Mouse (Mus musculus) skeletal muscle tissue, adult 2 months (tissue): Measurements from ENCODE around the gene Trpv5.
A peak's percentile ranks its signal among the peaks of the same experiment; 100 is the strongest.

ENCODE experiments used
- DNase-seq: peaks from one replicate; pipeline ENCODE4 v3.0.0-alpha.2; 2012; ENCODE audit warnings: low read depth, low spot score

Trpv5 gene

DNA sequence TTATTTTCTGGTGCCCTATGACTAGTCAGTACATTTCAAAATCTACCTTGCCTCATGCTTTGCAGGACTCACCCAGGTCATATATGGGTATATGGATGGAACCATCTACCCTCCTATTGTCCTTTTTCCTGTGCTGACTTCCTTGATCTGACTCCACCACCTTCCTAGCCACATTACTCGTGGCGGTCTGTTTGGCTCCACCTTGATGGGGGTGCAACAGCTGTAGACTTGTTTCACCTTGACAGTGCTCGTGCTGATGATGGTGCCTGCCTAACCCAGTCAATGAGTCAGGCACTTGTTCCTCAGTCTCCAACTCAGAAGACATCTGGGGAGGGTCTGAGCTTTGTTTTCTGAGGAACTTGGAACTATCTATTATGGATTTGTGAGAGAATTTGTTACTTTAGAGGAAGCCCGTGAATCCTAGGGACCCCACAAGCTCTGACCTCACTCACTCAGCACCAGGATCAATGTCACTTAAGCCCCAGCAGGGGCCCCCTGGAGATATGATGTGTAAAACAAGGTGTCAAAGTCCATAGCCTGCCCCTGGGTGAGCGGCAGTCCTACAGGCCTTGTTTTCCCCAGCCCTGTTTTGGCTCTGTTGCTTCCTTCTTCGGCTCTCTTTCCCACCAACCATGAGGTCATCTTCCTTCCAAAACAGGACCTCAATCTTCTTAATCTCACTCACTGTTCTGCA is 39.2 kb downstream of the Trpv5 start:
- DNase-seq = no peak

DNA sequence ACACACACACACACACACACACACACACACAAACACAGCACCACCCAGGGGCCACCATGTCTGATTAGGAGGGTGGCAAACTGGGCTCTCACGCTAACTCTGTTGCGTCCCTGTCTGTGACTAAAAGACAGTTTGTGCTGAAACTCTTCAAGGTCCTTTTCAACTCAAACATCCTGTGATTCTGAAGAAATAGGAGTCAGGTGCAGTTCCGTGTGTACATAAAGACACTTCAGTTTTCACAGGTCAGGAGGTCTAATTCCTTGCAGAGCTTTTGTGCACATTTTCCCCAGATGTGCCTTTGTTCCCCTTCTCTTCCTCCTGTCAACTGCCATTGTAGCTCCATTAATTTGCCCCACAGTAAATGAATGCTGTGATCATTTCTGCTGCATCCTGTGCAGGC is 40.1 kb downstream of the Trpv5 start:
- DNase-seq = no peak

DNA sequence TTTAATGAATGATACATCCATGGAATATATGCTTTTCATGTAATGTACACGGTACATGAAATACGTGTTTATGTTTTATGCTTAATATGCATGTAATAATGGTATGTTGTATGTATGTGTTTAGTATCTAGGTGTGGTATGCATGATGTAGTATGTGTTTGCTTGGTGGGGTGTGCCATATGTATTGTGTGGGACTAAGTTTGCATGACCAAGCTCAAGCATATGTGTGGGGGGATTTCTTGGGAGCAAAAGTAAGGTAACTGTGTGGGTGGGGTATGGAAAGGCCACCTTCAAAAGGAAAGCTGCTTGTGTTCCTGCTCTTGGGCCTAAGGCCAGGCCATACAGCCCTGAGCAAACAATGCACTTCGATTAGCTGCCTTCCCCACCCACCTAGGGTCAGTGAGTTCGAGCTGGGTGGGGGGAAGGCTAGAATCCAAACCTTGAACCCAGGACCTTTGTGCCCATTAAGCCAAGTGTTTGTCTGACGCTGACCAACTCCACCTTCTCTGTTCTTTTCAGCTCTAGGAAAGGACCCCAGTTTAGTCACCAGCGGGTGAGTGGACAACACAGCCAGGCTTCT is 42.6 kb downstream of the Trpv5 start:
- DNase-seq = no peak

DNA sequence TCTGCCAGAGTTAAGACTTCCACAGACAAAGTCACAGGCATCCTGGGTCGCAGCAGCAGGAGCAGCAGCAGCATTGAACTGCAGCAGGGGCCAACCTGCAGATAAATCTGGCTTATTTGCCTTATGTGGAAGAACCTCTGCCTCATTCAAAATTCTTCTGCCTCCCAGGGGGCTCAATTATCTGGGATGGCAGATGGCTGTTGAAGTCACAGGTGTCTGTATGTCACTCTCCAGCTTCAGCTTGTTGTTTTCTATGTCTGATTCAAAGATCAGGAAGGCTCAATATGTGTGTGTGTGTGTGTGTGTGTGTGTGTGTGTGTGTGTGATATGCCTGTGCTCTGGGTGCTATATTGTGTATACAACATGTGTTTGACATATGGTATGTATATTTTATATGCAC is 43.2 kb downstream of the Trpv5 start:
- DNase-seq = no peak

DNA sequence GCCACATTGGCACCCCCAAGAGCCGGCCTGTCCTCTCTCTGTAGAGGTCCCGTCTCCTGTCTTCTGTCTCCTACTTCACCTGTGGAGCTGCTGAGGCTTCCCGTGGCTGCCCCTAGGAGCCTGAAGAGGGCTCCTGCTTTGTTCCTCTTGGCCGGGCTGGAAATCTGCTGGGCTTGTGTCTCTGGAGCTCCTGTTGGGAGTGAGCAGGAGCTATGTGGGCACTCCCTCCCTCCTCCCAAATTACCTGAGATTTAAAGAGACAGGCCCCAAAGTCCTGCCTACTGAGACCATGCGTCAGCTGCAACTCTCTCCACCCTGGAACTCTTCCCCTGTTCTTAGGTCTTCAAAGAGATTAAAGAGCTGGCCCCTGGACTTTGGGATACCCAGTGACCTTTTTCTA is 44.4 kb downstream of the Trpv5 start, which contains the start of gene Trpv6:
TSS of gene Trpv6 (minus strand) at position 228 of the 400 bp plus-strand sequence.
- DNase-seq = no peak

DNA sequence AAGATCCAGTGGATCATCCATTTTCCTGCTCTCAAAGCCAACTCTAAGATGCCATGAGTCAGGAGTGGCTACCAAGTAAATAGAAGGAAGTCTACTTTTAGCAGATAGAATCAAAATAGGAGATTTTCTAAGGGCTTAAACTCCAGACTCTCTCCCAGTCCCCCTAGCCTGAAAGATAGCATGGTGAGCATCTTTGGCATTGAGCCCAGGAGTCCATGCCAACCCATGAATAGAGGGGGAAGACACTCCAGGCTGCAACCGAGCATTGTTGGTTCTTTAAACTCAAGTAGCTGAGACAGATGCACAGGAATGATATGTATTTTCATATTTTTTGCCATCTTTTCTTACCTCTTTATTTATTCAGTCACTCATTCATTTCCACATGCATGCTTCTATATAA is 45.4 kb downstream of the Trpv5 start:
- no peak for DNase-seq

DNA sequence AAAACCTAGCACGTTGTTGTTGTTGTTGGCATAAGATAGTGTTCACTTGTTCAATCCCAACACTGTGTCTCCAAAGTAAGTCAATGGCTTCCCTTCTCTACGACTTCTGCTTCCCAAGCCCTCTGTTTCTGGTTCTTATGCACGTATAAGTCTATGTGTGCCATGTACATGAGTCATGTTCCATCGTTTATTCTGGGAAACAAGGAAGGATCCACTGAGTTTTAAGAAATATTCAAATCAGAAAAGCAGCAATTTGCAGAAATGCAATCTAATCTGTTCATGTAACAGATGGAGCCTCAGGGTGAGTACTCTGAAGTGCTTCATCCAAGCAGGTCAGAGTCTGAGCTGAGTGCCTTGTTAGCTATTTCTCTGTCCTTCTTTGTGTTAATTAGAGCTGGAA is 49.0 kb downstream of the Trpv5 start:
- no peak for DNase-seq

DNA sequence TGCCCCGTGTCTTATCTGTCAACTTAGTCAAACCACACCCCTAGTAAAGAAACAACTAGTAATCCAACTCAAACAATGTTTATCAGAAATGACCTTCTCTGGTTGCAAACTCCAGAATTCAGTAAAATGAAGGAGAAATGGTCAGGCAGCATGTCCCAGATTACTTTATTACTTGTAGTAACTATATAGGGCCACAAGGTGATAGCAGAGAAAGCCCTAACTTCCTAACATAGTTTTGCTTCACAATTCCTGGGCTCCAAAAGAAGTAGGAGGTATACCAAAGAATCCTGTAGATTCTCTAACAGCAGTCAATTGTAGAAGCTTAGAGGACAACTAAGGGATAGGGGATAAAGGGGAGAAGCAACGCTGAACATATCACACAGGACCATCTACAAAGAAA is 49.8 kb downstream of the Trpv5 start:
- DNase-seq = no peak

DNA sequence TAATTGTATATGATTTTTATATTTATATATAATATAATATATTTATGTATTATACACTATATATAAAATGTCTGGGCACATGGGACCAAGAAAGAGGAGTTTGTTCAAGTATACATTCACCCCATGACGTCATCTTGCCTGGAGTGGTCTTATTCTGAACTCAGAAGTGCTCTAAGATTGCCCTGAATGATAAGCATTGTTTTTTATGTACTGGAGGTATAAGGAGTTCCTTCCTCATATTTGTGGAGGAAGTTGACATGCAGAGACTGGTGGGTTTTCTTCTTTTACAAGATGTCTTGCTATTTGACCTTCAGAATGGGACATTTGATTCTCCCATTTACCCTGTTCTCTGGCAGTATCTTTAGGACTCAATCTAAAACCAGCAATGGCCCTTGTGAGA is 52.4 kb downstream of the Trpv5 start:
- no peak for DNase-seq

DNA sequence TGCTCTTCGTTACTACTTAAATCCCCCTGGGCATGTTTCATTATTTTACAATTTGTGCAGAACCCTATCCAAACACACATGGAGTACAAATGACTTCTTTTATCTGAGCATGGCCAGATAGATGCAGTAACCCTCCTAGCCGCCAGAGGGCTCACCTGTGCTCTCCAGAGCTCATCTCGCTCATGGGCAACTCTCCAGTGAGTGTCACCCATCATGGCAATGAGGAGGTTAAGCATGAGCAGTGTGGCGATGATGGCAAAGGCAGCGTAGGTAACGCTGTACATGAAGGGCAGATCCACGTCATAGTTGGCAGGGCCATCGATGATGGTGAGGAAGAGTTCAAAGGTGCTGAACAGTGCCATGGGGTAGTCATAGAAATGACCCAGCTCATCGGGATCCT is 57.9 kb downstream of the Trpv5 start:
- no peak for DNase-seq

DNA sequence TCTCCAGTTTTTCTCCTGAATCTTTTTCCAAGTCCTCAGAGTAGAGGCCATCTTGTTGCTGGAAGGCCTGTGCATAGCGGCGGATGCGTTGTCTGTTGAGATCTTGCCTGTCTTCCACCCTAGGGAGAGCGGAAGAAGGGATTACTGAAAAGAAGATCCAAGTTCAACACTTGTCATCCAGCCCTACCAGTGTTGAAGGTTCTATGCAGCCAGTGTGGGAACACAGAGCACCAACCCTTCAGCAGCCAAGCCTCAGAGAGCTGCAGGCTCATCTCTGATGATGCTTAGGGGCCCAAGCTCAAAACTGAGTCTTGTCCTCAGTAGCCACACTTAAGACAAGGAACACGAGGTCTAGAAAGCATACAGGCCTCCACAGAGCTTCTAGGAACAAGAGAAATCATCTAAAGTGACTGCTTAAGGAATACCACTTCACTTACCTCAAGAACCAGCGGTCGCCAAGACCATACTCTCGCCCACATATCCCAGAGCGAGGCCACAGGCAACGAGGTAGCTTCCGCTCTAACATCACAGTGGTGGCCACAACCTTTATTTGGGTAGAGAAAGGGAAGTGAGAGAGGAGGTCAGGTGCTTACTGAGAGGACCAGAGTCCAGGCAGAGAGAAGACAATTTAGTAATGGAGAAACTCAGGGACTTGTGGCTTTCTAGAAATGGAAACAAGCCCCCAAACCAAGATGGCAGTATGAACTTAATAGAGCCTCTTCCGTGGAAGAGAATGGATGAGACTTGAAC is 59.2 kb downstream of the Trpv5 start:
- no peak for DNase-seq

DNA sequence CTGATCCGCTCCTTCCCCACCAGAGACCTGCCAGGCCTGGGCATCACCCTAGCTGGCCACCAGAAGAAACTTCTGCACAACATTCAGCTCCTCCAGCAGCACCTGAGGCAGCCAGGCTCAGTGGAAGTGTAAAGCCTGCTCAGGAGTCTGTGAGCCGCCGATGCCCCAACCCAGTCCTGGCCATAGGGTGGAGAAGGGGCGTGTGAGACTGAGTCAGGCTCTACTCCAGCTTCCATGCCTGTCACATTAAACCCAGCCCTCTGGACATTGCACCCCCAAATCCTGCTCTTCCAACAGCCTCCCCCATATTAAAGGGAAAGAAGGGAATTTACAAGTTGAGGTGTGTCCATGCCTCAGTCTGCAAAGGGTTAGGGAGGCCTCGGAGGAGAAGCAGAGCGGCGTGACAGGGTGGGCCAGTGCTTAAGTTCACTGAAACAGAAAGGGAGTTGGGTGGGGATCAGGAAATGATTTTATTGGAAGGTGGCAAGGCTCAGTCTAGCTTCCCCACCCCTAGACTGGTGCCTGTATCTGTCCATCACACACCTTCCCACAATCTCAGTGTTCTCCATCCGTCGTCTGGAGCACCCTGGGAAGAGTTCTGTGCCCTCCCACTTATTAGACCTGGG is 60.3 kb downstream of the Trpv5 start:
- DNase-seq = no peak

DNA sequence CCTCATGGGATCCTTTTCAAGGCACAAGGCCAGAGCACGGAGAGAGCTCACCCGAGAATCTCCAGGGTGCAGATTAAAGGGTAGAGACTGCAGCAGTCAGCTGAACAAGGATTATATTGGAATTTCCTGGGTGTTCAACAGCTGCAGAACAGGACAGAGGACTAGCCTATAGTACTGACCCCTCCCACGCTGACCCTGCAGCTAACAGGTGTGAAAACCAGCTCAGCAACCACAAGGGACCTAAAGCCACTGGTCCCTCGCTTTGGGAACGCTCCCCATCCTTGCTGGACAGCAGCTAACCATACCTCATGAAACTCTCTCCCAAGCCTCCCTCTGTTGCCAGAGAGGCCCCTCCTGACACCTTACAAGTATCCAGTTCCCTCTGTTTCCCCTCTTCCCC is 72.9 kb downstream of the Trpv5 start:
- no peak for DNase-seq

DNA sequence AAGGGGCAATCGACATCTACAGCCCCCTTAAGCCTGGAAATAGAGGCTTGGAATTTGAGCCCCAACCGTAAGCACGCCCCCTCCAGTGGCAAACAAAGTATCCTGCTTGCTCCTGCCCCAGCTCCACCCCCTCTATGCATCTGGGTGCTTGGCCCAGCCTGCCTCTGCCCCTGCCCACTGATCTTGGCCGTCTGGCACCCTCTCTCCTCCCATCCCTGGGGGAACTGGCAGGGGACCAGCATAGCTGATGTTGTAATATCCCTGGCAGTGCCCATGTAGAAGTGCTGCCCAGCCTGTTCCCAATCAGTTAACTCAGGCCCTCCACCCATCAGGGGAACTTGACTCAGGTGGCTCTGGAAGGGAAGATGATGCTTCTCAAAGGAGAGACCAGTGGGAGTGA is 74.4 kb downstream of the Trpv5 start:
- peak; percentile 11 for DNase-seq

DNA sequence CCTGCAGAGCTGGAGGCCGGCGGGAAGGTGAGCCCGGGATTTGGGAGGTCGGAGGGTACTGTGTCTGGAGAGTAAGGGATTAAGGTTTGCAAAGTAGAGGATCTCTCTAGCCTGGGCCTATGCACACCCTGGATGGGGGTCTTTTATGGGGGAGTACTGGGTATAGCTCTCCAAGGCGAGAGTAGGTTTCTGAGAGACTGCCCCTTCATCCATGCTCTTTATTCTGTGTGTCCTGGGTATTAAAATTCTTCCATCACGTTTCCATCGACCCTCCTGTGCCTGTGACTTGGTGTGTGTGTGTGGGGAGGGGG is 74.8 kb downstream of the Trpv5 start:
- no peak for DNase-seq

DNA sequence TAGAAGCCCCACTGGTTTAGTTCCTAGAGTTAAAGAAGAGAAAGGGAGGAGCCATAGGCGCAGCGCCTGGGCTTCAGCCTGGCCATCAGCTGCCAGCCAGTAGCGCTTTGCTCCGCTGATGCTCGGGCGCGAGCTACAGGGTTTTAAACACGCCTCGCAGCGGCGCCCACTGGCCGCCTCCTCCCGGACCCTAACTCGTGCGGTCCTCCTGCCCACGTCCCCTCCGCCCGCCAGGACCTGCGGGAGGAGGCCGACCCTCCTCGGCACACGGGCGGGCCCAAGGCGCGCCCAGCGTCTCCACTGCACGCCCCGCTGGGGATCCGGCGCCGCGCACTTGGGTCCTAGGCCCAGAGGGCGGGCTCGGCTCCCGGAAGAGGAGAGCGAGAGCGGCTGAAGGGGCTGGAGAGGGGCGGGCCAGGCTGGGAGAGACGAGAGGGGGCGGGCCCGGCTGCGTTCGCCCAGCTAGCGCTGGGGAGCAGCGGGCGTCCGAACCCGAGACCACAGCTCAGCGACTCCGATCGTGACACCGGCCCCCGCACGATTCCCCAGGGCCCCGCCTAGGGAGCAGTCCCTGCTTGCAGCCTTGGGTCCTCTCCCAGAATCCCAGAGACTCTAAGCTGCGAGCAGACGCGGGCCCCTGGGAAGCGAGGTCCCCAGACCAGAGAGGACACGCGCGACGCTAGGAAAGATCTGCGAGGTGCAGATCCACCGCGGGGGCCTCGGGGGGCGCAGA is 75.3 kb downstream of the Trpv5 start, which contains the start of gene Ephb6:
TSS of gene Ephb6 (plus strand) at position 422 of the 733 bp plus-strand sequence.
- peak; percentile 25 for DNase-seq

DNA sequence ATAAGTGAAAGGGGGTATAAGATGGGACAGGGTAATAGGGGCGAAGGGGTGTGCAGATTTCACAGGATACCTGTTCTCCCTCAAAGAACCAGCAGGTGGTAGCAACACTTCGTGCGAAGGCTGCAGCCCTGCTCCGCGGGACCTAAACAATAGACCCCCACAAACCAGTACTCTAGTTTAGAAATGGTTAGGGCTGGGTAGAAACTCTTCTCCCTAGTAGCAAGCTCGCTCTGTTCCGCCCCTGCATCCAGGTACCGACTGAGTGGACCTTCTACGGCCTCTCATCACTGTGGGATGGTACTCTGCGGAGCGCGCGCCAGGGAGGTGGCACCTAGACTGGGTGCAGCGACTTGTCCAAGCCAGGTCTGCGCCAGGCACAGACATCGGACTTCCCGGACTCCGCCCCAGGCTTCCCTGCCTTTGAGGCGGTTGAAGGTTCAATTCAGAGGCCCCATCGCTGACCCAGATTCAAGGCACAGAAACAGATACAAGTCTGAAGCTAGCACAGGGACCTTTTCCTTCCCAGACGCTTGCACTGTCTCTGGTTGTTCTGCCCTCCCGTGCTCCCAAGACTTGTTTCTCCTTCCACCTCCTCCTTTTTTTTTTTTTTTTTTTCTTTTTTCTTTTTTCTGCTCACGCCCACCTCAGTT is 76.0 kb downstream of the Trpv5 start:
- DNase-seq = no peak
